Mouse (Mus musculus) cerebellum, adult 2 months (tissue): ENCODE measurements around the gene Nrg3.
"Not testable (repeated sequence)": the region's sequence is repeated elsewhere in the genome, so short reads cannot be mapped to it uniquely, and the experiment has no call there.

Experiments used
- CTCF ChIP-seq: fragments of 200-500 bp; IDR thresholded peaks from 2 replicates; pipeline ENCODE4 v1.5.1; 2011; ENCODE audit warnings: low read depth, mild to moderate bottlenecking, control low read depth, low read length, moderate library complexity, borderline replicate concordance; ENCODE audit not compliant: insufficient read depth
- POLR2A ChIP-seq: fragments of 200-500 bp; IDR thresholded peaks from 2 replicates; pipeline ENCODE4 v1.6.1; 2011; ENCODE audit warnings: low read length, control low read depth, borderline replicate concordance; ENCODE audit not compliant: insufficient read depth

DNA sequence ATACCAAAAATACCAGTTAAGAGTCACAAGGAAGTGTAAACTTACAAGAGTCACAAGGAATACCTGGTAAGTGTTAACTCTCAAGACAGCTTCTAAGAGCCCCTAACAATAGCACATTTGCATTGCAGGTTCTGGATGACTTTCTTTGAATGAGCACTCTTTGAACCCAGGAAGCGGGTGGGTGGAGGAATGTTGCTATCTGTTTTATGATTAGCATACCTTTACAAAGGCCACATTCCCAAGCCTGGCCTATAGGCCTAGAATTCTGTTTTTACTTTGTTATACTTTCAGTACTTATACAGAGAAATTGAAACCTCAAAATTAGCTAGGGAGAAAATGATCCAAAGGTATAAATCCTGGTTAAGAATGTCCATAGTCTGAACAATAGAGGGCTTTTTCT is 1150.0 kb downstream of the Nrg3 start:
- TF ChIP-seq CTCF, POLR2A: not testable (repeated sequence)
